Mouse (Mus musculus): Measurements from ENCODE around the gene Tmem43. TPM values are rescaled to one million over a fixed set of nuclear protein-coding genes. Genes with fewer than 3 reads are reported as not detected.

The Tmem43 gene
- total RNA-seq, 2 experiments from 2014 or later = 25.2 to 31.1 TPM

- intact Hi-C loops (cut with DNase I) = no loop called here
- DNase-seq = no peak
Observed at GRCm38 (mm10) chr6:91530673-91531072, 57.2 kb downstream of the Tmem43 start.

DNA sequence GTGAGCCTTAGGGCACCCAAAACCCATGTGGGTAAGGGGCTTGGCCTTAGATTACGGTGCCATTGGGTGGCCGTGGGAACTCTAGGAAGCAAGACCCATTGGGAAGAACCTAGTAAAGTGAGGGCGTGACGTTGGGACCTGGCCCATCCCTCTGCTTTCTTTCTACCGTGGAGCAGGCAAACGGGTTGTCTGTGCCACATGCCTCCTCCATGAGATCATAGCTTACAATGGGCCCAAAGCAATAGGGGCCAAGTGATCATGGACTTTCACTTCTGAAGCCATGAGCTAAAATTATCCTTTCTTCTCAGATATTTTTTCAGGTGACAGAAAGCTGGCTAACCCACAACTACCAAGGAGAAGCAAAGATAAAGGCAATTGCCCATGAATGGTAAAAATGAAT, 57.8 kb downstream of the Tmem43 start:
- DNase-seq = no peak

DNA sequence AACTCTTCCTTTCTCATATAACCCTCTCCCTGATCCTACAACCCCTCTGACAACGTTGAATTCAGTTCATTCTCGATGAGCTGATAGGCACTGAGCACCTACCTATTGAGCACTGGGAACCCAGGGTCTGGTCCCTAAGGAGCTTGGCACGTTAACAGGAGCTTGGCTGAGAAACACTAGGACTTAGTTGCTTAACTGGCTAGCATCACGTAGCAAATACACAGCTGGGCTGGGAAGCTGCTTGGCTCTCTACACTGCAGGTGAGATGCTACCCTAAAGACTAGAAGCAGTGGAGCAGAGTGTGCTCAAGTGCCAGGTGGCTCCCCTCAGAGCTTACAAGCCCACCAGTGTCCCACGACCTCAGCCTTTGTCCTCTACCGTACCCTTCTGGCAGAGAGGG, 59.2 kb downstream of the Tmem43 start:
- intact Hi-C loops (cut with DNase I) = no loop called here
- DNase-seq = no peak

More for the DNA sequence above, 57.8 kb downstream of the Tmem43 start:
- intact Hi-C loops (cut with DNase I) = no loop called here

DNA sequence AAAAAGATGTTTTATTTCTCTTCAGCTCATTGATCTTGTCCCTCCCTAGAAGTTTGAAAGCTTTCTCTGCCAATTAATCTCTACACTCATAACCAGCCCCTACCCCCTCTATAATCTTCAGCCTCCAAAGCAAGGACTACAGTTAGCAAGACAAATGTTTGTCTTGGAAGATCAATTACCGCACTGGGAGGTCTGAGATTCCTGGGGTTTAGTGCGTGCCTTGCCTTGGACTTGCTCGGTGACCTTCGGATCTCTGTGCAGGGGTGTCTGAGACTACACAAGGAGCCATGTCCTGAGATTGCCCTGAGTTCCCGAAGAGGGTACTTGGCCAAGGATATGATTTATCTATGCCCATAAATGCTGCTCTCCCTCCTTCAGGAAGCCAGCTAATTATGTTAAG, 59.9 kb downstream of the Tmem43 start:
- DNase-seq = no peak
- intact Hi-C loops (cut with DNase I) = no loop called here

DNA sequence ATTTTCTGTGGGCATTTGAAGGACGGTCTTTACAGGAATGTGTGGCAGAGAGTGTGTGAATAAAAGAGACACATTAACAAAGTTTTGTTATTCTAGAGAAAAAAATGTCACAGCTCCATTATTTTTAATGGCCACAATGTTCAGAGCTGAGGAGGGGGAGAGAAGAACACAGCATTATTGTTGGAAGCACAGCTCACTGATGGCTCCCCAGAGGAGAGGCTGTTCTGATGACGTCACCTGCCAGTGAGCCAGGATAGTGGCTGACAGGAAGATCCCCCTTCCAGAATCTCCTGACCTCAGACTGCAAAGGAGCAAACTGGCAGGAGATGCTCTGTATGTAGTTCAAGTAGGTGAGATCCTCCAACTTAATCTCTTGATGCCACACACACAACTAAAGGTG, 60.3 kb downstream of the Tmem43 start:
- no peak for DNase-seq
- intact Hi-C loops (cut with DNase I) = no loop called here

DNA sequence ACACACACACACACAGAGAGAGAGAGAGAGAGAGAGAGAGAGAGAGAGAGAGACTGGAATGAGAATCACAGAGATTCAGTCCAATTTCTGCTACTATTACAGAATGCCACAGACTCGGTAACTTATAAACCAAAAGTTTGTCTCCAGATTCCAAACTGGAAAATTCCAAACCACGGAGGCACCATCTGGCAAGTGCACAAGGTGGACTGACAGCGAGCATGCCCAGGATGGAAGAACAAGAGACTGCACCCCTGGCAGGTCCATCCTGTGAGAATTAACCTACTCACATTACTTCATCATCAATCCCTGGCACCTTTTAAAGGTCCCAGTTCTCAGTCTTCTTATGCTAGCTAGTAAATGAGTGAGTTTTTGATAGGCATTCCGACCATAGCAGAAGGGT, 60.8 kb downstream of the Tmem43 start:
- intact Hi-C loops (cut with DNase I) = no loop called here
- DNase-seq = no peak

GRCm38 (mm10) chr6:91535231-91535630, 61.7 kb downstream of the Tmem43 start:
- intact Hi-C loops (cut with DNase I) = no loop called here
- no peak for DNase-seq

DNA sequence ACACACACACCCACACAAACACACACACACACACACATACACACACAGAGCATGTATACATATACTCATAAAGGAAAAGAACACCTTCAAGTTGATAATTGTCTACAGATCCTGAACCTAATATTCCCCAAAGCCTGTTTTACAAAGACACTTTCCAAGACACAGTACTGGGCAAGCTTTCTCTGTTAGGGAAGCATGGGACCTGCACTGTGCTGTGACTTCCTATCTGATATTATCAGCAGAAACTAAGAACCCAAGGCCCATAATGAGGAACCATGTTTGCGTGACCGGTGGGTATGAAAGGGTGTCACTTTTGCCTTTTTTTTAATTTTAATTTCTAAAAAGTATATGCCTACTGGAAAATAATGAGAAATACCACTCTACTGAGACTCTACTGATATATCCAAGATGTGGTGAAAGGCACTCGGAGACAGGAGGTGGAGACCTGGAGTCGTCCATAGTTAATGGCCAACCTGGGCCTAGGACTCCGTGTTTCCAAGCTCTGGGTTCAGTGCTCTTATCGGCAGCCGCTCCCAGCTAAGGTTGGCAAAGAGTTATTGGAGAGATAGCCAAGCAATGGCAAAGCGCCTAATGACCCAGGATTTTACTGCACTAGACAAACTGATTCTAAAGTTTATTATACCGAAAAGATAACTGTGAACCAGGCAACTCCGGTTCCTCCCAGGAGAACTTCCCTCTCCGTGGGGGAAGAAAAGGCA, 62.7 kb downstream of the Tmem43 start:
- intact Hi-C loops (cut with DNase I) = no loop called here
- no peak for DNase-seq

Other genes starting within 250 kb of the Tmem43 start
- not detected for gene Wnt7a, start 62.3 kb upstream of the Tmem43 start, total RNA-seq (2021)
- gene Chchd4, start 157 bp upstream of the Tmem43 start, total RNA-seq (2021) = 1 to 10 TPM; 8.2 TPM
- 1 to 10 TPM; 6.5 to 7.2 TPM for gene Xpc, start 42.2 kb downstream of the Tmem43 start, total RNA-seq (2021)
- 10 to 100 TPM; 25.7 to 28.9 TPM for gene Lsm3, start 42.2 kb downstream of the Tmem43 start, total RNA-seq (2021)
- gene Slc6a6, start 210.3 kb downstream of the Tmem43 start, total RNA-seq (2021) = 10 to 100 TPM; 66.3 to 70.0 TPM